Mouse (Mus musculus) layer of hippocampus, postnatal 36 days (tissue): ENCODE results near the gene Ifit1bl2. TPM values are rescaled to one million over a fixed set of nuclear protein-coding genes. Genes with fewer than 3 reads are reported as not detected.
A peak's percentile ranks its signal among the peaks of the same experiment; 100 is the strongest.
"Not testable (repeated sequence)": the region's sequence is repeated elsewhere in the genome, so short reads cannot be mapped to it uniquely, and the experiment has no call there.

Experiments
- DNase-seq, 2 experiments: peaks; one replicate each; pipeline ENCODE4 v3.0.0; 2022
- total RNA-seq, 2 experiments: library from RNA; stranded (reverse); gene quantifications; 2 replicates each; pipeline ENCODE4 v1.2.3; 2021

Ifit1bl2 gene
- total RNA-seq, 2 experiments from 2014 or later, result 0.40 to 0.46 TPM

GRCm38 (mm10) chr19:34607237-34608051 lies 33.1 kb downstream of the Ifit1bl2 start, which contains the start of gene Ifit3b:
Gene Ifit3b, plus strand, starts transcription at chr19:34607970.
- not testable (repeated sequence) for DNase-seq

GRCm38 (mm10) chr19:34605472-34605871 lies 35.1 kb downstream of the Ifit1bl2 start:
- no peak for DNase-seq

- DNase-seq, result not testable (repeated sequence)
These were observed 38.7 kb downstream of the Ifit1bl2 start, which contains the start of gene Ifit1bl1 for GRCm38 (mm10) chr19:34601888-34602287. Gene Ifit1bl1, minus strand, starts transcription at chr19:34601956.

GRCm38 (mm10) chr19:34599250-34599649 lies 41.3 kb downstream of the Ifit1bl2 start:
- DNase-seq, result not testable (repeated sequence)

GRCm38 (mm10) chr19:34598341-34598740 lies 42.2 kb downstream of the Ifit1bl2 start:
- DNase-seq, result peak; percentile 34 to 45

GRCm38 (mm10) chr19:34596811-34597210 lies 43.7 kb downstream of the Ifit1bl2 start:
- no peak for DNase-seq

GRCm38 (mm10) chr19:34594523-34594922 lies 46.0 kb downstream of the Ifit1bl2 start:
- DNase-seq, result not testable (repeated sequence)

- DNase-seq, result no peak
These were observed 47.1 kb downstream of the Ifit1bl2 start for GRCm38 (mm10) chr19:34593456-34593855.

GRCm38 (mm10) chr19:34588959-34589358 lies 51.6 kb downstream of the Ifit1bl2 start:
- DNase-seq, result no peak

- DNase-seq, result not testable (repeated sequence)
These were observed 52.4 kb downstream of the Ifit1bl2 start for GRCm38 (mm10) chr19:34587898-34588692.

GRCm38 (mm10) chr19:34585740-34586458 lies 54.6 kb downstream of the Ifit1bl2 start:
- DNase-seq, result not testable (repeated sequence)

GRCm38 (mm10) chr19:34583126-34583766 lies 57.3 kb downstream of the Ifit1bl2 start, which contains the start of gene Ifit3:
Gene Ifit3, plus strand, starts transcription at chr19:34583531.
- DNase-seq, result not testable (repeated sequence)

GRCm38 (mm10) chr19:34582696-34583095 lies 57.8 kb downstream of the Ifit1bl2 start:
- DNase-seq, result not testable (repeated sequence)

GRCm38 (mm10) chr19:34577121-34577520 lies 63.4 kb downstream of the Ifit1bl2 start:
- DNase-seq, result no peak

- DNase-seq, result no peak
These were observed 66.9 kb downstream of the Ifit1bl2 start for GRCm38 (mm10) chr19:34573650-34574049.

- DNase-seq, result no peak
These were observed 69.5 kb downstream of the Ifit1bl2 start for GRCm38 (mm10) chr19:34571080-34571479.

- DNase-seq, result no peak
These were observed 70.6 kb downstream of the Ifit1bl2 start for GRCm38 (mm10) chr19:34569896-34570476.

GRCm38 (mm10) chr19:34568988-34569895 lies 71.3 kb downstream of the Ifit1bl2 start:
- DNase-seq, result no peak
